Mouse (Mus musculus) olfactory bulb, adult 2 months (tissue): ENCODE data around the gene Lpcat1.

Source experiments
- CTCF ChIP-seq: fragments of 200-500 bp; IDR thresholded peaks from 2 replicates; pipeline ENCODE4 v1.5.1; 2012; ENCODE audit warnings: low read depth, mild to moderate bottlenecking, low read length, moderate library complexity; ENCODE audit not compliant: insufficient read depth
- POLR2A ChIP-seq: fragments of 200-500 bp; IDR thresholded peaks from 2 replicates; pipeline ENCODE4 v1.6.1; 2012; ENCODE audit warnings: mild to moderate bottlenecking, low read depth, low read length, moderate library complexity; ENCODE audit not compliant: insufficient read depth

- no peak for TF ChIP-seq CTCF
- no peak for TF ChIP-seq POLR2A
Measured at GRCm38 (mm10) chr13:73448723-73449122, 18.3 kb upstream of the Lpcat1 start.
